In the genomic region with DNA sequence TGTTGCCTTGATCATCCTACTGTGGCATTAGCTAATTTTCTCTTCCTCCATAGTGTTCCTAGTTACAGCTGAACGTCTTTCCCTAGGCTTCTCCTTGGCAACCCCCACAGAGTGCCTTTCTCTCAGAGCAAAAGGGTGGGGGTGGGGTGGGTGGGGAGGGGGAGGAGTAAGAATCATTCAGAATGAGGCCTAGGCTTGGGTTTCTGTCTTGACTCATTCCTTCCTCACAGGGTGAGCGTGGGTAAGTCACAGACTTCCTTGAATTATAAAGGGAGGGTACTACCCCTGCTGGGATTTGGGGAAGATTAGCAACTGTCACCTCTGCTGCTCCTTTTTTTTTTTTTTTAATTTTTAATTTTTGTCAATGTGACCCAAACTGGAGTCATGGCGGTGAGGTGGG, we compare ENCODE assay signal across 14 mouse cellular contexts.
"Had no signal": no experiment of that assay in that cellular context is flagged by ENCODE, and none has a peak within 500 bp of the region (broad histone marks: within the 10 kb centered on the region; RNA-seq: fewer than 3 reads in every experiment).

No protein-coding gene starts in this region.

- DNase-seq: cerebellum, postnatal 10 days; cerebellum, postnatal 14 days; cerebellum, postnatal 25 days; cerebellum, postnatal 36 days; embryo, embryonic 11 days; forebrain, postnatal 0 days; gastrocnemius, adult 2 months; gastrocnemius, postnatal 10 days; gastrocnemius, postnatal 14 days; gastrocnemius, postnatal 25 days; gastrocnemius, postnatal 36 days; heart, adult 11 months; heart, adult 18-20 months; heart, adult 2 months had no signal
